Mouse (Mus musculus) midbrain, embryonic 12.5 days (tissue): ENCODE measurements around the gene Amd1. TPM values are rescaled to one million over a fixed set of nuclear protein-coding genes. Genes with fewer than 3 reads are reported as not detected.
"Not testable (repeated sequence)": the region's sequence is repeated elsewhere in the genome, so short reads cannot be mapped to it uniquely, and the experiment has no call there.

Experiments
- ATAC-seq: fragments of 200-750 bp; cut with Nextera tagmentation; 2 replicates; pipeline ENCODE4 v1.8.0; 2017; ENCODE audit warnings: low read depth, moderate TSS enrichment, moderate library complexity; ENCODE audit not compliant: low FRiP score
- H3K27ac ChIP-seq: fragments of 300-500 bp; sonication (generic); replicated peaks from 2 replicates; pipeline ENCODE4 v1.5.1; 2016; ENCODE audit warnings: mild to moderate bottlenecking
- H3K27me3 ChIP-seq: fragments of 300-500 bp; sonication (generic); 2 replicates; pipeline ENCODE4 v1.6.1; 2016; ENCODE audit warnings: mild to moderate bottlenecking
- H3K36me3 ChIP-seq: fragments of 300-500 bp; sonication (generic); 2 replicates; pipeline ENCODE4 v1.6.1; 2016
- H3K4me1 ChIP-seq: fragments of 300-500 bp; sonication (generic); 2 replicates; pipeline ENCODE4 v1.6.1; 2016
- H3K4me2 ChIP-seq: fragments of 300-500 bp; sonication (generic); replicated peaks from 2 replicates; pipeline ENCODE4 v1.6.1; 2016; ENCODE audit warnings: mild to moderate bottlenecking, moderate library complexity
- H3K4me3 ChIP-seq: fragments of 300-500 bp; sonication (generic); 2 replicates; pipeline ENCODE4 v1.5.1; 2016; ENCODE audit warnings: mild to moderate bottlenecking
- H3K9ac ChIP-seq: fragments of 300-500 bp; sonication (generic); replicated peaks from 2 replicates; pipeline ENCODE4 v1.6.1; 2016; ENCODE audit warnings: mild to moderate bottlenecking, moderate library complexity
- H3K9me3 ChIP-seq: fragments of 300-500 bp; sonication (generic); 2 replicates; pipeline ENCODE4 v1.6.1; 2016; ENCODE audit warnings: mild to moderate bottlenecking
- WGBS: fragments of 180-500 bp; shearing (Covaris S2); methylation state at CpG from one replicate; pipeline ENCODE4 v1.1.7; 2016; 5-methylcytosine and 5-hydroxymethylcytosine counted together
- polyA plus RNA-seq: library from polyadenylated mRNA; unstranded; fragments of >200 nt; fragmentation: Nextera tagmentation; extraction: Ambion mirVana; gene quantifications from 2 replicates; pipeline ENCODE4 v1.2.1, GENCODE M21; 2016

The Amd1 gene
- polyA plus RNA-seq, 1 experiment from 2014 or later: 59.8 TPM

DNA sequence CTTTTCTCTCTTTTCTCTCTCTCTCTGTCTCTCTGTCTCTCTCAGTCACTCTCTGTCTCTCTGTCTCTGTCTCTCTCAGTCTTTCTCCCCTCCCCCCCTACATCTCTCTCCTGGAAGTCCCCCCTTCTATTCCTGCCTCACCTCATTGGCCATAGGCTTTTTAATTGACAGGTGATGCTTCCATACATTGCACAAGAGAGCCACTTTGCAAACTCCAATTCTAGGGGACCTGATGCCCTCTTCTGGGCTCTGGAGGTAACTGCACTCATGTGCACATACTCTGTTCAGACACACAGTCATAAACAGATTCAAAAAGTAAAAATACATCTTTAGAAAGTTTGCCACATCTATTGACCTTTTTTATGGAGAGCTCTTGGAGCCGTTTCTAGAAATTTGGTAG is 28.3 kb upstream of the Amd1 start:
- H3K36me3 ChIP-seq: no peaks in the 10 kb centered on the region
- WGBS: 79% methylated on average over 1 of the region's 1 CpGs
- H3K4me2 ChIP-seq: no peak overlapping the region
- ATAC-seq: no peak
- H3K4me1 ChIP-seq: no peaks in the 10 kb centered on the region
- H3K9me3 ChIP-seq: no peaks in the 10 kb centered on the region
- no peak overlapping the region for H3K4me3 ChIP-seq
- H3K27me3 ChIP-seq: no peaks in the 10 kb centered on the region
- no peak overlapping the region for H3K27ac ChIP-seq
- H3K9ac ChIP-seq: no peak overlapping the region

DNA sequence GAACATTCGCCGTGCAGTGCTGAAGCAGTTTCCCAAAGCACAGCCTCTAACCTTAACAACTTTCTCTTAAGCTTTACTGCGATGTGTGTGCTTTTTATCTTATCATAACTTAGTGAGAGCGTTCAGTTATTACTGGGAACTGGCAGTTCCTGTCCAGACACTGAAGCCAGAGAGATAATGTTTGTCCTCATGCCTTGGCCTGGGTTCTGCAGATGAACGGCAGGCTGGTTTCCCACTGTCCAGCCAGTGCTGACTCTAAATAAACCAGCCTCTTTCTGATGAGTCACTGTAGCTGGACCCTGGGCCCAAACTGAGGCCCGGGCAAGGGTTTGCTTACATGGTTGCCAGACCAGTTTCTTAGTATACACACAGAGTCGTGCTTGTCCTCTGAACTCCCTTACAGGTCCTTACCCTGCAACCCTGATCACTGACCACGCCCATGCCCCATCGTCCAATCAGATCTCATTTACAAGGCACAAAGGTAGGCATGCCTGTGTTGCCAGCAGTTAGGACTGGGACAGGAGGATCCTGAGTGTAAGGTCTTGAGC is 26.1 kb upstream of the Amd1 start:
- Histone ChIP-seq H3K27me3 (no peaks in the 10 kb centered on the region), H3K4me3 (no peak overlapping the region), H3K36me3 (no peaks in the 10 kb centered on the region), H3K4me1 (no peaks in the 10 kb centered on the region), H3K27ac (no peak overlapping the region), H3K4me2 (no peak overlapping the region), H3K9ac (no peak overlapping the region), H3K9me3 (no peaks in the 10 kb centered on the region)
- 86% methylated on average over 9 of the region's 9 CpGs for WGBS
- ATAC-seq: no peak

DNA sequence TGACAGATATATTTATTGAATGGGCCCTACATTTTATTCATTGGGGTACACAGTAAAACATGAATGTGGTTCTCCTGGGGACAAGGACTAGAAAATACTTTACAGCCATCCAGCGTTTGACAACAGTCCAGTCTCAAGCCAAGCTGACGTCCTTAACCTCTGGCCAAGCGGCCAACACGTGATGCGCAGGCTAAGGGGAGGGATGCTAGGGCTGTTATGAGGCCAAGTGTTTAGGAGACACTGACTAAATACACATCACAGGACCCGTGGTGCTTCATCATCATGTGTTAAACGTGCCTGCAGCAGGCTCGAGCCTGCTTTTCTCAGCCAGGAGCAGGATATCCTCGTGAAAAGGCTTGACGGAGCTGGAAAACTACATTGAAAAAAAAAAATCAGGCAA is 18.3 kb upstream of the Amd1 start:
- Histone ChIP-seq H3K27me3 (no peaks in the 10 kb centered on the region), H3K4me1 (no peaks in the 10 kb centered on the region), H3K4me2 (no peak overlapping the region), H3K9me3 (0 out of 2 replicates have a peak, but pooled peaks cover 2% of the 10 kb centered on the region), H3K4me3 (no peak overlapping the region), H3K9ac (no peak overlapping the region), H3K27ac (no peak overlapping the region), H3K36me3 (no peaks in the 10 kb centered on the region)
- no peak for ATAC-seq
- WGBS: 93% methylated on average over 10 of the region's 10 CpGs

DNA sequence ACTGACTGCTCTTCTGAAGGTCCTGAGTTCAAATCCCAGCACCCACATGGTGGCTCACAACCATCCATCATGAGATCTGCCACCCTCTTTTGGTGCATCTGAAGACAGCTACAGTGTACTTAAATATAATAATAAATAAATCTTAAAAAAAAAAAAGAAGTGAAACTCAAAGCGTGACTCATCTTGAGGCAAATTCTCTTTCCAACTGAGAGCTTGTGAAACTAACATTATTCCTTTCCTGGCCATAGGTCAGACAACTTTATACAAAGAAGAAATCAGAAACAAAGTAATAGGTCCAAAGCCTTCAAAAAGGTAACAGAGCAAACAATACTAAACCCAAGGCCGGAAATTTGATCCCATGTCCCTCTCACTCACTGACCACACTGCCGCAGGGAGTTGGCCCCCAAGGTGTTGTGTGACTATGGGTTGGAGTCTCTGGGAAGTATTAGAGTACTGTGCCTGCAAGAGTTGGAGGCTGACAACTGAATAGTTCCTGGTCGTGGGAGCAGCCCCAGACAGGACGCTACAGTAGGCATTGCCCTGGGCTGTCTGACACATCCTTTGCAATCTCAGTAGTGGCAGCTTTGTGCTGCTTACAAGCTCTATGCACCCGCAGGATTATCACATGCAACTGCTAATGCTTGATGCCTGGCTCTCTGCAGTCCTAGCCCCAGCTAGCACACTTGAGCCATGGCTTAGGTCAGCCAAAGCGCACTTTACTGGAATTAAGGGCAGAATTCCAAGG is 15.0 kb upstream of the Amd1 start:
- Histone ChIP-seq H3K4me3 (no peak overlapping the region), H3K36me3 (no peaks in the 10 kb centered on the region), H3K27me3 (no peaks in the 10 kb centered on the region), H3K4me2 (no peak overlapping the region), H3K9ac (no peak overlapping the region), H3K9me3 (0 out of 2 replicates have a peak, but pooled peaks cover 2% of the 10 kb centered on the region), H3K4me1 (no peaks in the 10 kb centered on the region), H3K27ac (no peak overlapping the region)
- ATAC-seq: no peak
- WGBS: 70% methylated on average over 7 of the region's 7 CpGs

- Histone ChIP-seq H3K27ac (no peak overlapping the region), H3K9ac (no peak overlapping the region), H3K4me1 (no peaks in the 10 kb centered on the region), H3K4me3 (no peak overlapping the region), H3K27me3 (no peaks in the 10 kb centered on the region), H3K9me3 (no peaks in the 10 kb centered on the region), H3K36me3 (no peaks in the 10 kb centered on the region), H3K4me2 (no peak overlapping the region)
- 85% methylated on average over 4 of the region's 4 CpGs for WGBS
- no peak for ATAC-seq
These were observed 10.8 kb upstream of the Amd1 start for GRCm38 (mm10) chr10:40312781-40313180.

- Histone ChIP-seq H3K9ac (no peak overlapping the region), H3K36me3 (no peaks in the 10 kb centered on the region), H3K4me1 (no peaks in the 10 kb centered on the region), H3K27me3 (no peaks in the 10 kb centered on the region), H3K9me3 (no peaks in the 10 kb centered on the region; the same call in 1 of the 2 replicates), H3K27ac (no peak overlapping the region), H3K4me3 (no peak overlapping the region), H3K4me2 (no peak overlapping the region)
- 50% methylated on average over 6 of the region's 6 CpGs for WGBS
- no peak; the same call in 1 of the 2 replicates for ATAC-seq
These were observed 8.1 kb upstream of the Amd1 start for GRCm38 (mm10) chr10:40309884-40310635.

GRCm38 (mm10) chr10:40307826-40308583 is 6.0 kb upstream of the Amd1 start:
- no peak for ATAC-seq
- 62% methylated on average over 4 of the region's 4 CpGs for WGBS

GRCm38 (mm10) chr10:40305989-40306388 is 4.0 kb upstream of the Amd1 start:
- H3K9me3 ChIP-seq: no peaks in the 10 kb centered on the region; the same call in 1 of the 2 replicates
- no peaks in the 10 kb centered on the region for H3K36me3 ChIP-seq
- H3K4me3 ChIP-seq: no peak overlapping the region
- H3K9ac ChIP-seq: no peak overlapping the region
- no peaks in the 10 kb centered on the region for H3K27me3 ChIP-seq
- H3K4me1 ChIP-seq: no peaks in the 10 kb centered on the region
- H3K4me2 ChIP-seq: no peak overlapping the region
- WGBS: 97% methylated on average over 1 of the region's 1 CpGs
- no peak for ATAC-seq
- no peak overlapping the region for H3K27ac ChIP-seq

More at GRCm38 (mm10) chr10:40307826-40308583, 6.0 kb upstream of the Amd1 start:
- Histone ChIP-seq H3K4me3 (no peak overlapping the region), H3K36me3 (no peaks in the 10 kb centered on the region), H3K4me2 (no peak overlapping the region), H3K9ac (no peak overlapping the region), H3K4me1 (no peaks in the 10 kb centered on the region), H3K27me3 (no peaks in the 10 kb centered on the region), H3K27ac (no peak overlapping the region), H3K9me3 (no peaks in the 10 kb centered on the region; the same call in 1 of the 2 replicates)

DNA sequence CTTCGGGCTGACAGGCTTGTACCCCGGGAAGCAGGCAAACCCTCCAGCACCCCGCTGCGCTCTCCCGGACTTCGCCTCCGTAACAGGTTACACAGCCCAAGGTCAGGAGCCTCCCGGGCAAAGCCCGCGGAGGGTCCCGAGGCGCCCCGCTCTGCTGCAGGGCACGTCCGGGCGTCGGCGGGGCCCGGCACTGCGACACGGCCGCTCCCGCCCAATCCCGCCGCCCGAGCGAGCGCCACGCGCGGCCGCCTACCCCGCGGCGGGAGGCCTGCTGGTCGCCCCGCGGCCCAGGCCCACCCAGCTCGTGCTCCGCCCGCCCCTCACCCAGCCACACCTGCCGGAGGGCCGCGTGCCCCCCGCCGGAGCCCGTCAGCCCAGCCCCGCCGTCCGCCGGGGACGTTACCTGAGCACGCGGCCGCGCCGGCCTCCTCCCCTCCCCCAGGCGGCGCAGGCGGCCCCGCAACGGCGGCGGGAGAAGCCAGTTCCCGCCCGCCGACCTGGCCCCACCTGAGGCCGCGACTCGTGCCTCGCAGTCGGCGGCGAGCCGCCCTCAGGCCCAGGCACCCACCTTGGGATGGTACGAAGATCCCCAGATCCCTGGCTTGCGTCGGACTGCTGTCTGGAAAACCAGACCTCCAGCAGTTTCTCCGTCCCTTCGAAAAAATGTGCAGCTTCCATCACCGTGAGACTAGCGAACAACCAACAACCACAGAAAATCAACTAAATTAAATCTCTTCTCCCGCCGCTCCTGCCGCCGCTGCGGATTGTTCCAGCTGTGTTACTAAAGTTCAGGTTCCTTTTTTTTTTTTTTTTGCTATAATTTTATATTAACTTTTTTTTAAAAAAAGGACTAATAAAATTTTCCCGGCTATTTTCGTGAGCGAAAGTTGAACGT is 558 bp downstream of the Amd1 start:
- WGBS: under 1% methylated on average over 48 of the region's 91 CpGs
- not testable (repeated sequence) for H3K36me3 ChIP-seq, H3K9me3 ChIP-seq, H3K27me3 ChIP-seq
- Histone ChIP-seq H3K4me2 (peak overlapping the region; percentile 67), H3K27ac (peak overlapping the region; percentile 89), H3K4me1 (peaks cover 18% of the 10 kb centered on the region), H3K9ac (peak overlapping the region; percentile 99), H3K4me3 (peak overlapping the region; percentile 100)
- ATAC-seq: peak; percentile 36

GRCm38 (mm10) chr10:40300648-40301171 is 1.3 kb downstream of the Amd1 start:
- Histone ChIP-seq H3K36me3 (no peaks in the 10 kb centered on the region), H3K27ac (peak overlapping the region; percentile 89), H3K27me3 (no peaks in the 10 kb centered on the region), H3K4me3 (peak overlapping the region; percentile 100), H3K4me1 (peaks cover 18% of the 10 kb centered on the region), H3K9ac (peak overlapping the region; percentile 99), H3K9me3 (no peaks in the 10 kb centered on the region), H3K4me2 (peak overlapping the region; percentile 67)
- peak; percentile 78 for ATAC-seq
- WGBS: under 1% methylated on average over 36 of the region's 36 CpGs

DNA sequence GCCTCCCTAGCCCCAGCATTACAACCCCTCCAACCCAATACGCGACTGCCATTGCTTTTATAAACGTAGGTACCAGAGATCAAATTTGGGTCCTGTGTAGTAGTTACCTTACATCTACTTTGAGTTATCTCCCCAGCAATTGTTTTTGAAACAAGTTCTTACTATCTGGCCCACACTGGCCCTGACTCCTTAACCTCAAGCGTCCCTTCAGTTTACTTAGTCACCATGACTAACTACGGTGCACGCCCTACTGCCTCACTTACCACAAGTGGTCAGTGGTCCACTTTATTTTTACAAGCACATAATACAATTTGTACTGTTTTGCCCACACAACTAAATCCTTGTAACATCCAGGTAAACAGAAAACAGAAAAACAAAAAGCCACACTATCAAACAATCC is 9.3 kb downstream of the Amd1 start:
- peaks cover 2% of the 10 kb centered on the region; the same call in 1 of the 2 replicates for H3K4me1 ChIP-seq
- WGBS: 94% methylated on average over 6 of the region's 6 CpGs
- peaks cover 31% of the 10 kb centered on the region for H3K36me3 ChIP-seq
- H3K27ac ChIP-seq: no peak overlapping the region
- ATAC-seq: no peak
- no peaks in the 10 kb centered on the region for H3K9me3 ChIP-seq
- no peak overlapping the region for H3K9ac ChIP-seq
- H3K27me3 ChIP-seq: no peaks in the 10 kb centered on the region
- no peak overlapping the region for H3K4me3 ChIP-seq
- no peak overlapping the region for H3K4me2 ChIP-seq
